Mouse (Mus musculus) neural tube, embryonic 14.5 days (tissue): ENCODE results near the gene Egln1. TPM values are rescaled to one million over a fixed set of nuclear protein-coding genes. Genes with fewer than 3 reads are reported as not detected.

ENCODE experiments used
- ATAC-seq: fragments of 200-750 bp; cut with Nextera tagmentation; 2 replicates; pipeline ENCODE4 v1.8.0; 2017; ENCODE audit warnings: low read depth, mild to moderate bottlenecking, moderate TSS enrichment, moderate library complexity
- H3K27ac ChIP-seq: fragments of 300-500 bp; sonication (generic); 2 replicates; pipeline ENCODE4 v1.5.1; 2014; ENCODE audit warnings: low read depth, mild to moderate bottlenecking, control low read depth, low read length, moderate library complexity, mixed read lengths
- H3K27me3 ChIP-seq: fragments of 300-500 bp; sonication (generic); 2 replicates; pipeline ENCODE4 v1.6.1; 2014; ENCODE audit warnings: low read length; ENCODE audit not compliant: control insufficient read depth, insufficient read depth
- H3K36me3 ChIP-seq: fragments of 300-500 bp; sonication (generic); 2 replicates; pipeline ENCODE4 v1.6.1; 2014; ENCODE audit warnings: low read length, mixed read lengths; ENCODE audit not compliant: control insufficient read depth, insufficient read depth
- H3K4me1 ChIP-seq: fragments of 300-500 bp; sonication (generic); 2 replicates; pipeline ENCODE4 v1.6.1; 2014; ENCODE audit warnings: low read length; ENCODE audit not compliant: control insufficient read depth, insufficient read depth
- H3K4me2 ChIP-seq: fragments of 300-500 bp; sonication (generic); 2 replicates; pipeline ENCODE4 v1.6.1; 2014; ENCODE audit warnings: mild to moderate bottlenecking, low read depth, low read length, control low read depth
- H3K4me3 ChIP-seq: fragments of 300-500 bp; sonication (generic); 2 replicates; pipeline ENCODE4 v1.5.1; 2014; ENCODE audit warnings: low read depth, low read length, control low read depth, mixed read lengths
- H3K9ac ChIP-seq: fragments of 300-500 bp; sonication (generic); replicated peaks from 2 replicates; pipeline ENCODE4 v1.6.1; 2014; ENCODE audit warnings: low read depth, mild to moderate bottlenecking, control low read depth, low read length, mixed read lengths
- H3K9me3 ChIP-seq: fragments of 300-500 bp; sonication (generic); 2 replicates; pipeline ENCODE4 v1.6.1; 2016; ENCODE audit warnings: low read length; ENCODE audit not compliant: control insufficient read depth
- WGBS: fragments of 180-500 bp; shearing (Covaris S2); extraction: QIAGEN DNeasy Blood & Tissue Kit; methylation state at CpG from one replicate; pipeline ENCODE4 v1.1.7; 2014; 5-methylcytosine and 5-hydroxymethylcytosine counted together
- polyA plus RNA-seq: library from polyadenylated mRNA; unstranded; fragments of >200 nt; fragmentation: Nextera tagmentation; extraction: Ambion mirVana; gene quantifications from 2 replicates; pipeline ENCODE4 v1.2.1, GENCODE M21; 2014

Egln1 gene
- polyA plus RNA-seq, 1 experiment from 2014 or later, result 25.7 TPM

DNA sequence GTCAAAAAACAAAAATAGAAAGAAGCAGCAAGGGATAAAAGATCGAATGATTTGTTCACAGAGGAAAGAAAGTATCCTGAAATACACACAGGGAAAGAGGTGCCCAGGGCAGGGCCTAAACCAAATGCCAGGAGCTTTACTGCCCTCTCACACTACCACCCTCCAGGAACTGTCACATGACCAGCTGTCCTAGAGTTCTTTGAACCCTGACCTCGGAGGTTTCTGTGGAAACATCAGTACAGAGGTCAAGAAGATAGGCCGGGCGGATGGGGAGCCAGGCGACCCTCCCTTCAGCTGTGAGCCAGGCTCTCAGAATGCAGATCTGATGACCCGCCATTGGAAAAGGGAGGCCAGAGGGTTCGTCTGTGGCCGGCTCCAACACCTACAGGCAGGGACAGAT lies 24.1 kb upstream of the Egln1 start:
- Histone ChIP-seq H3K9me3 (no peaks in the 10 kb centered on the region), H3K4me3 (no peak overlapping the region), H3K4me2 (no peak overlapping the region), H3K27ac (no peak overlapping the region), H3K27me3 (no peaks in the 10 kb centered on the region), H3K4me1 (no peaks in the 10 kb centered on the region), H3K36me3 (no peaks in the 10 kb centered on the region), H3K9ac (no peak overlapping the region)
- ATAC-seq, result no peak
- 83% methylated on average over 8 of the region's 8 CpGs for WGBS

DNA sequence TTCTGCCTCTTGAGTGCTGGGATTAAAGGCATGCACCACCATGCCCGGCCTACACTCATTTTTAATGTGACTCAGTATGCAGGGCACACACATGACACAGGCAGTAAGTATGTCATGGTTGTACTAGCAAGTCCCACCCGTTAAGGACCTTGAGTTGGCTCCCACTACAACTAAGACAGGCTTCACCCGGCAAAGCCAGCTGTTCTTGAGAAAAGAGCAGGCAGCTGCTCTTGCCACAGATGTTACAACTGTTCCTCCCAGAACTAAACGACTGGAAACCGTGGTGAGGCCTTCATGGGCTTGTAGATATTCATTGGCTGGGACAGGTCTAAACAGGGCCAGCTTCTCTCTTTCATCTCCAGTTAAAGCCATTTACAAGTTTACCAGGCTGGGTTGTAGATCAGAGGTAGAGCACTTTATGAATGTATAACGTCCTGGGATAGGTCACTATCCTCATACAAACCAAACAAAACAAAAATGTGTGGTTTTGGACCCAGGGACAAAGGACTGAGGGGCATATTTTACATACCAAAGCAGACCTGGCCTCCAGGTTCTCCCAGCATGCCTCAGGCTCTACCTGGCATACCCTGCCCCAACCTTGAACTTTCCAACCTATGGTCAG lies 21.3 kb upstream of the Egln1 start:
- Histone ChIP-seq H3K9me3 (no peaks in the 10 kb centered on the region), H3K9ac (no peak overlapping the region), H3K27ac (no peak overlapping the region), H3K4me1 (no peaks in the 10 kb centered on the region), H3K27me3 (no peaks in the 10 kb centered on the region), H3K36me3 (no peaks in the 10 kb centered on the region), H3K4me2 (no peak overlapping the region), H3K4me3 (no peak overlapping the region)
- WGBS, result 84% methylated on average over 6 of the region's 6 CpGs
- ATAC-seq, result no peak

DNA sequence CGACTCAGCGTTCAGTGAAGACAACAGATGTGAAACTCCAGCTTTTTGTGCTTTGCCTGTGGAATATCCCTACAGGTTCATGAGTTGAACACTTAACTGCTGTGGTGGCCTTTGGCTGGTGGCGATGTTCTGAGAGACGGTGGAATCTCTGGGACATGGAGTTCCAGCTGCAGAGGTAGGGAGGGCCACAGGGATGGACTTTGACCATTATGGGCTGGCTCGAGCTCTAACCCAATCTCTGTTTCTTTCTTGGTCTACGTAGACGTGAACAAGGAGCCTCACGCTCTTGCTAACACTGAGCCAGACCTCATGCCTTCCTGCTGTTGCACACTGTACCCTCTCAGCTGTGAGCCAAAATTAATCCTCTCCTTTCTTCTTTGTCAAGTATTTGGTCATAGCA lies 15.8 kb upstream of the Egln1 start:
- no peak overlapping the region for H3K4me3 ChIP-seq
- H3K4me1 ChIP-seq, result no peaks in the 10 kb centered on the region
- H3K4me2 ChIP-seq, result no peak overlapping the region
- H3K27ac ChIP-seq, result no peak overlapping the region
- no peaks in the 10 kb centered on the region for H3K36me3 ChIP-seq
- H3K9me3 ChIP-seq, result no peaks in the 10 kb centered on the region
- H3K27me3 ChIP-seq, result no peaks in the 10 kb centered on the region
- H3K9ac ChIP-seq, result no peak overlapping the region
- 92% methylated on average over 8 of the region's 8 CpGs for WGBS
- ATAC-seq, result no peak

DNA sequence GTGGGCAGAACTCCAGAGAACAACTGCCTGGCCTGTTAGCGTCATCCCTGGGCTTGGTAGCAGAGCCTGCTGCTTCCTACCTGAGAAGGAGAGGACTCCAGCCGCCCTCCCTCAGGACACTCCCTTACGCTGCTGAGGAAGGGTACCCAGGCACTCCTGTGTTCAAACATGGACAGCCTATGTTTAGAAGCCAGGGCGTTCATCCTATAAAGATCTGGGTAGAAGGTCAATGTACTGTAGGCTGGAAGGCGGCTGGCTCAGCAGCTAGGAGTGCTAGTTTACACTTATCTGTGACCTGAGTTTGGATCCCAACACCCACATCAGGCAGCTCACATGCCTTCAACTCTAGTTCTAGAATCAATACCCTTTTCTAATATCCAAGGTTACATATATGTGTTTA lies 14.1 kb upstream of the Egln1 start:
- 96% methylated on average over 5 of the region's 5 CpGs for WGBS
- H3K4me3 ChIP-seq, result no peak overlapping the region
- no peaks in the 10 kb centered on the region for H3K36me3 ChIP-seq
- no peaks in the 10 kb centered on the region for H3K9me3 ChIP-seq
- H3K4me1 ChIP-seq, result no peaks in the 10 kb centered on the region
- no peaks in the 10 kb centered on the region for H3K27me3 ChIP-seq
- H3K4me2 ChIP-seq, result no peak overlapping the region
- H3K9ac ChIP-seq, result no peak overlapping the region
- H3K27ac ChIP-seq, result no peak overlapping the region
- ATAC-seq, result no peak

DNA sequence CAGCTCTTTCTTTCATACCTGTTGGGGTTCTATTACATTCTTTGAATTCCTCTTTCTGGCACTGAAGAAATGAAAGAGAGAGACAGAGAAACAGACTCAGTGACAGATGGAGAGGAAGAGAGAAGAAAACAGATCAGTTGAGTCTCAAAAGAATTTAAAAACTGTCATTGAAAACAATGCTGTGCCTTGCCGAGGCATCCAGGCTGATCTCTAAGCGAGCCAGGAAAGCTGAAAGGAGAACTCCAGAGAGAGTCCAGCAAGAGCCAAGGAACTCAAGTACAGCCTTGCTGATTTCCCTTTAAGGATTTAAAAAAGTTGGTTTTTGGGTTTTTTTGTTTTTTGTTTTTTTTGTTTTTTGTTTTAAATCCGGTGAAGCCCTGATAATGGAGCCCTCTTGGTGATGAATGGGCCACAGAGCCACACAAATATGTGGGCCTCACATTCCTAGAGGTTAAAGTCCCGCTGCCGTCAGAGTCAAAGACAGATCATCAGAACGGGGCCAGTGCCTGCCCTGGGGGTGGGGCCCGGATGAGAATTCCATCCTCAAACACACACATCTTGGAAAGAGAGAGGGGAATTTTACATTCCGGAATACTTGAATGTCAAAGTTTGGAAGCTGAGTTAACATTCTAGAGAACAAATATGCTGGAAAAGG lies 11.2 kb upstream of the Egln1 start:
- no peaks in the 10 kb centered on the region for H3K36me3 ChIP-seq
- H3K4me1 ChIP-seq, result no peaks in the 10 kb centered on the region
- no peak overlapping the region for H3K4me3 ChIP-seq
- WGBS, result 23% methylated on average over 8 of the region's 8 CpGs
- no peak overlapping the region for H3K4me2 ChIP-seq
- no peak overlapping the region for H3K9ac ChIP-seq
- H3K27ac ChIP-seq, result no peak overlapping the region
- no peak for ATAC-seq
- H3K9me3 ChIP-seq, result no peaks in the 10 kb centered on the region
- no peaks in the 10 kb centered on the region for H3K27me3 ChIP-seq

DNA sequence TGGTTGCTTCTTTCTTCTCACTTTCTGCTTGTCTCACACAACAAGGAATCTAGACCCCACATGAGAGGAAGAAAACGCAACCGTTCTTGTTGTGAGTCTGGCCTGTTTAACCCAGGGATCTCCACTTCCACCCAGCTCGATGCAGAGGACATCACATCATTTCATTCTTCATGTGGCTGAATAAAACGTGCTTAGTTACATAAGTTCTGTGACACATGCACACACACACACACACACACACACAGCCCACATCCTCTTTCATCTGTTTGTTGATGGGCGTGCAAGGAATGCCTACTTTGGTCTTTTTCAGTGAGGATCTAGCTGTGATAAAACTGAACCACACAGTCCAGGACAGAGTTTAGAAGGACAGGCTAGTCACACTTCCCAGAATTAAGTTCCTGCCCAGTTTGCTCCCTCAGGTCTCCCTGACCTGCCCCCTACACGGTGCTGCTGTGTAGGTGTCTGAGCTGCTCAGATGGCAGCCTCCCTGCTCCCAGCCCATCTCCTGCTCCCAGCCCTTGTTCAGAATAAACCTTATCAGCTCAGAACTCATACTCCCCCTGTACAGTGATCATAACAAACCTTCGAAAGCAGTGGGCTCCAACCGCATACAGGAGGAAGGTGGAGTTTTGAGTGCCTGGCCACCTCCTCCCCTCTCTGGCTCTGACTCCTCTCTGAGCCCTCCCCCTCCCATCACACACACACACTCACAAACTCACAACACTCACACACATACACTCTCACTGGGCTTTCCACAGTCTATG lies 10.5 kb upstream of the Egln1 start:
- no peak overlapping the region for H3K27ac ChIP-seq
- no peak overlapping the region for H3K9ac ChIP-seq
- H3K36me3 ChIP-seq, result no peaks in the 10 kb centered on the region
- WGBS, result 74% methylated on average over 8 of the region's 8 CpGs
- H3K9me3 ChIP-seq, result no peaks in the 10 kb centered on the region
- no peak overlapping the region for H3K4me3 ChIP-seq
- H3K4me1 ChIP-seq, result no peaks in the 10 kb centered on the region
- ATAC-seq, result no peak
- no peak overlapping the region for H3K4me2 ChIP-seq
- H3K27me3 ChIP-seq, result no peaks in the 10 kb centered on the region

DNA sequence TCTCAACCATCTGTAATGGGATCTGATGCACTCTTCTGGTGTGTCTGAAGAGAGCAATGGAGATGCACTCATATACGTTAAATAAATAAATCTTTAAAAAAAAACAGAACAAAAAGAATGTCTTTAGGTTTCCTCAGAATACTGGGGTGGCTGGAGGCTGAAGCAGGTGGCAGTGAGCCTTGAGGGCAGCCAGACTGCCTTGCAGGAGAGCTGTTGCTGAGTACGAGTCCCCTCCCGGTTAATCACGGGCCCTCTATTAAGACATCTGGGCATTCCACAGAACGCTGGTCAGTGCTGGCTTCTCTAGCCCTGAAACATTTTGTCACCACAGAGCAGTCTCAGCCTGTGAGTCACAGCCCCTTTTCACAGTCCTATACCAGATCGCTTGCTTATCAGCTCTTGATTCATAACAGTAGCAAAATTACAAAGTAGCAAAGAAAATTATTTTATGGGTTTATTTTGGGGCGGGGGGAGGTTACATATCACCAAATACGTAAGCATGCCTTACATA lies 5.5 kb upstream of the Egln1 start:
- WGBS, result 81% methylated on average over 8 of the region's 8 CpGs
- no peaks in the 10 kb centered on the region for H3K27me3 ChIP-seq
- no peaks in the 10 kb centered on the region for H3K9me3 ChIP-seq
- no peaks in the 10 kb centered on the region for H3K36me3 ChIP-seq
- no peak for ATAC-seq
- no peak overlapping the region for H3K27ac ChIP-seq
- H3K4me1 ChIP-seq, result peaks cover 10% of the 10 kb centered on the region
- H3K9ac ChIP-seq, result no peak overlapping the region
- H3K4me2 ChIP-seq, result no peak overlapping the region
- H3K4me3 ChIP-seq, result no peak overlapping the region

DNA sequence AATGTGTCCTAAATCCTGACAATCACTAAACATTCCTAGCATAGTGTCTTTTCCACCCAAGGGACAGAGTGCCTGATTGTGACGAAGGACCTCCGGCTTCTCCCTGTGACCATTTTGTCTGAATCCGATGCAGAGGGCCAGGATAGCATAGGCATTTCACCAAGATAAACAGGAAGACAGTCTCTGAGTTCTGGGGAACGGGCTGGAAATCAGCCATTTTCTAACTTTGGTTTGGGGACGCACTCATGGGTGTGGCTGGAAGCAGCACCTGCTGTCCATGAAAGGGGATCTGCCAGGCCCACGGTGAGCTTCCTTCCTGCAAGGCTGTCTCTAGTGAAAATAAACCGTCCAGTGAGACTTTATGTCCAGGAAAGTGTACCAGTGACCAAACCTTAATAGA lies 4.1 kb upstream of the Egln1 start:
- ATAC-seq, result no peak
- H3K4me3 ChIP-seq, result no peak overlapping the region
- no peaks in the 10 kb centered on the region for H3K27me3 ChIP-seq
- no peak overlapping the region for H3K27ac ChIP-seq
- peaks cover 10% of the 10 kb centered on the region for H3K4me1 ChIP-seq
- WGBS, result 87% methylated on average over 7 of the region's 7 CpGs
- no peaks in the 10 kb centered on the region for H3K36me3 ChIP-seq
- H3K9ac ChIP-seq, result no peak overlapping the region
- H3K4me2 ChIP-seq, result no peak overlapping the region
- no peaks in the 10 kb centered on the region for H3K9me3 ChIP-seq

DNA sequence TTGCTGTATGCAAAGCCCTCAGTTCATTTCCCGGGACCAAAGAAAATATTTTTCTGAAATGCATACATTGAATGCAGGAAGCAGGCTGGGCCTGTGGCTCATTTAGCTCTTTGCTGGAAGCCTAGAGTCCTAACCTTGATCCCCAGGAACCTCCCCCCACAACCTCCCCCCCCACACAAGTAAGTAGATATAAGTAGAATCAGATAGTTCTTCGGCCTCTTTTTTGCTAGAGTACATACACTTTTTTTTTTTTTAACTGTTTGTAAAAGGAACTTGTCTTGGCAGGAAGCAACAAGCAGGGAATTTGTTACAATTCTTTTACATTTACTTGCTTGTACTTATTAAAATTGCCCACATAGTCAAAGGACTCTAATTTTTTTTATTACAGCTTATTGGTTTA lies 1.7 kb upstream of the Egln1 start:
- 86% methylated on average over 2 of the region's 2 CpGs for WGBS
- peak overlapping the region; percentile 71 for H3K4me2 ChIP-seq
- no peak overlapping the region; the same call in 1 of the 2 replicates for H3K4me3 ChIP-seq
- H3K4me1 ChIP-seq, result peaks cover 22% of the 10 kb centered on the region
- no peak for ATAC-seq
- H3K36me3 ChIP-seq, result no peaks in the 10 kb centered on the region
- no peaks in the 10 kb centered on the region for H3K9me3 ChIP-seq
- no peaks in the 10 kb centered on the region for H3K27me3 ChIP-seq
- no peak overlapping the region; the same call in 1 of the 2 replicates for H3K27ac ChIP-seq
- 0 out of 2 replicates have a peak overlapping the region, but pooled peaks have one; percentile 97 for H3K9ac ChIP-seq
